Mouse (Mus musculus) kidney, adult 2 months (tissue): ENCODE measurements around the gene Soga1.

ENCODE experiments used
- CTCF ChIP-seq: fragments of 200-500 bp; conservative IDR thresholded peaks from 2 replicates; pipeline ENCODE4 v1.5.1; 2011; ENCODE audit warnings: low read depth, mild to moderate bottlenecking, control low read depth, low read length, moderate library complexity, mixed read lengths; ENCODE audit not compliant: insufficient read depth, insufficient read length
- POLR2A ChIP-seq: fragments of 200-500 bp; IDR thresholded peaks from one replicate; pipeline ENCODE4 v1.6.1; 2011; ENCODE audit warnings: low read depth, low read length, control low read depth

- TF ChIP-seq CTCF (no peak), POLR2A (no peak)
Measured at GRCm38 (mm10) chr2:157070365-157070764, 8.7 kb downstream of the Soga1 start.
